Mouse (Mus musculus): ENCODE data around the gene Mrpl52. TPM values are rescaled to one million over a fixed set of nuclear protein-coding genes. Genes with fewer than 3 reads are reported as not detected.

Mrpl52 gene
- polyA plus RNA-seq, 1 experiment from 2014 or later: 218 TPM

- Histone ChIP-seq H3K9me3 (no peaks in the 10 kb centered on the region), H3K36me3 (peaks cover 8% of the 10 kb centered on the region), H3K27me3 (no peaks in the 10 kb centered on the region), H3K4me1 (peaks cover 36% of the 10 kb centered on the region), H3K4me3 (no peak overlapping the region), H3K9ac (no peak overlapping the region), H3K4me2 (no peak overlapping the region), H3K27ac (no peak overlapping the region)
- WGBS: 96% methylated on average over 5 of the region's 5 CpGs
- no peak for ATAC-seq (ENCODE audit: insufficient number of reproducible peaks, low FRiP score, low TSS enrichment, low read depth)
Observed at GRCm38 (mm10) chr14:54428421-54428820, 1.7 kb downstream of the Mrpl52 start.

- H3K4me2 ChIP-seq: no peak overlapping the region
- H3K9ac ChIP-seq: no peak overlapping the region
- H3K27ac ChIP-seq: peak overlapping the region; percentile 99
- H3K36me3 ChIP-seq: peaks cover 8% of the 10 kb centered on the region
- no peaks in the 10 kb centered on the region for H3K9me3 ChIP-seq
- ATAC-seq (ENCODE audit: insufficient number of reproducible peaks, low FRiP score, low TSS enrichment, low read depth): no peak
- no peaks in the 10 kb centered on the region for H3K27me3 ChIP-seq
- peaks cover 47% of the 10 kb centered on the region for H3K4me1 ChIP-seq
- H3K4me3 ChIP-seq: no peak overlapping the region
- WGBS: 49% methylated on average over 7 of the region's 7 CpGs
Observed at GRCm38 (mm10) chr14:54429332-54430093, 2.8 kb downstream of the Mrpl52 start.

GRCm38 (mm10) chr14:54430406-54431145, 3.9 kb downstream of the Mrpl52 start:
- Histone ChIP-seq H3K27ac (peak overlapping the region; percentile 99), H3K36me3 (peaks cover 14% of the 10 kb centered on the region), H3K9ac (peak overlapping the region; percentile 15), H3K4me2 (peak overlapping the region; percentile 82), H3K27me3 (no peaks in the 10 kb centered on the region), H3K4me1 (peaks cover 58% of the 10 kb centered on the region), H3K9me3 (no peaks in the 10 kb centered on the region), H3K4me3 (peak overlapping the region; percentile 81)
- WGBS: 6% methylated on average over 18 of the region's 18 CpGs
- ATAC-seq (ENCODE audit: insufficient number of reproducible peaks, low FRiP score, low TSS enrichment, low read depth): no peak

GRCm38 (mm10) chr14:54431334-54432077, 4.8 kb downstream of the Mrpl52 start, which contains the start of gene Mmp14:
Gene Mmp14 (plus strand): TSS chr14:54431612.
- Histone ChIP-seq H3K36me3 (peaks cover 24% of the 10 kb centered on the region), H3K4me3 (peak within 1 kb of the TSS; percentile 81), H3K4me2 (peak within 1 kb of the TSS; percentile 82), H3K4me1 (peaks cover 54% of the 10 kb centered on the region), H3K9ac (peak within 1 kb of the TSS; percentile 98), H3K9me3 (no peaks in the 10 kb centered on the region), H3K27me3 (no peaks in the 10 kb centered on the region), H3K27ac (peak within 1 kb of the TSS; percentile 99)
- peak; percentile 75 for ATAC-seq (ENCODE audit: insufficient number of reproducible peaks, low FRiP score, low TSS enrichment, low read depth)
- WGBS: under 1% methylated on average over 47 of the region's 49 CpGs

GRCm38 (mm10) chr14:54432078-54432836, 5.5 kb downstream of the Mrpl52 start:
- Histone ChIP-seq H3K9ac (peak overlapping the region; percentile 98), H3K27me3 (no peaks in the 10 kb centered on the region), H3K4me2 (peak overlapping the region; percentile 82), H3K36me3 (peaks cover 31% of the 10 kb centered on the region), H3K9me3 (no peaks in the 10 kb centered on the region), H3K27ac (peak overlapping the region; percentile 99), H3K4me1 (peaks cover 54% of the 10 kb centered on the region), H3K4me3 (peak overlapping the region; percentile 81)
- peak; percentile 27; the same call in 1 of the 2 replicates for ATAC-seq (ENCODE audit: insufficient number of reproducible peaks, low FRiP score, low TSS enrichment, low read depth)
- under 1% methylated on average over 53 of the region's 54 CpGs for WGBS

- Histone ChIP-seq H3K27me3 (no peaks in the 10 kb centered on the region), H3K9ac (peak overlapping the region; percentile 98), H3K9me3 (no peaks in the 10 kb centered on the region), H3K4me1 (peaks cover 48% of the 10 kb centered on the region), H3K36me3 (peaks cover 38% of the 10 kb centered on the region), H3K27ac (peak overlapping the region; percentile 99), H3K4me2 (peak overlapping the region; percentile 82), H3K4me3 (peak overlapping the region; percentile 81)
- ATAC-seq (ENCODE audit: insufficient number of reproducible peaks, low FRiP score, low TSS enrichment, low read depth): no peak
- 20% methylated on average over 17 of the region's 17 CpGs for WGBS
Observed at GRCm38 (mm10) chr14:54432837-54433830, 6.4 kb downstream of the Mrpl52 start.

GRCm38 (mm10) chr14:54433941-54434531, 7.3 kb downstream of the Mrpl52 start:
- no peak for ATAC-seq (ENCODE audit: insufficient number of reproducible peaks, low FRiP score, low TSS enrichment, low read depth)
- H3K4me1 ChIP-seq: peaks cover 46% of the 10 kb centered on the region
- peak overlapping the region; percentile 99 for H3K27ac ChIP-seq
- peak overlapping the region; percentile 37; the same call in 1 of the 2 replicates for H3K9ac ChIP-seq
- H3K4me2 ChIP-seq: peak overlapping the region; percentile 82
- 47% methylated on average over 12 of the region's 12 CpGs for WGBS
- H3K36me3 ChIP-seq: peaks cover 47% of the 10 kb centered on the region
- no peaks in the 10 kb centered on the region for H3K27me3 ChIP-seq
- H3K4me3 ChIP-seq: peak overlapping the region; percentile 81
- H3K9me3 ChIP-seq: no peaks in the 10 kb centered on the region

GRCm38 (mm10) chr14:54435194-54435918, 8.6 kb downstream of the Mrpl52 start:
- no peak for ATAC-seq (ENCODE audit: insufficient number of reproducible peaks, low FRiP score, low TSS enrichment, low read depth)
- Histone ChIP-seq H3K27me3 (no peaks in the 10 kb centered on the region), H3K27ac (no peak overlapping the region), H3K4me2 (no peak overlapping the region), H3K9me3 (no peaks in the 10 kb centered on the region), H3K4me3 (no peak overlapping the region), H3K4me1 (peaks cover 33% of the 10 kb centered on the region), H3K9ac (no peak overlapping the region), H3K36me3 (peaks cover 53% of the 10 kb centered on the region)
- WGBS: 78% methylated on average over 11 of the region's 11 CpGs

- Histone ChIP-seq H3K27ac (no peak overlapping the region), H3K9ac (no peak overlapping the region), H3K4me2 (no peak overlapping the region), H3K27me3 (no peaks in the 10 kb centered on the region), H3K9me3 (no peaks in the 10 kb centered on the region), H3K36me3 (peaks cover 67% of the 10 kb centered on the region), H3K4me1 (peaks cover 34% of the 10 kb centered on the region), H3K4me3 (no peak overlapping the region)
- ATAC-seq (ENCODE audit: insufficient number of reproducible peaks, low FRiP score, low TSS enrichment, low read depth): no peak
- WGBS: 88% methylated on average over 12 of the region's 12 CpGs
Observed at GRCm38 (mm10) chr14:54439155-54439554, 12.4 kb downstream of the Mrpl52 start.
